Mouse (Mus musculus): Measurements from ENCODE around the gene Acot7.

DNA sequence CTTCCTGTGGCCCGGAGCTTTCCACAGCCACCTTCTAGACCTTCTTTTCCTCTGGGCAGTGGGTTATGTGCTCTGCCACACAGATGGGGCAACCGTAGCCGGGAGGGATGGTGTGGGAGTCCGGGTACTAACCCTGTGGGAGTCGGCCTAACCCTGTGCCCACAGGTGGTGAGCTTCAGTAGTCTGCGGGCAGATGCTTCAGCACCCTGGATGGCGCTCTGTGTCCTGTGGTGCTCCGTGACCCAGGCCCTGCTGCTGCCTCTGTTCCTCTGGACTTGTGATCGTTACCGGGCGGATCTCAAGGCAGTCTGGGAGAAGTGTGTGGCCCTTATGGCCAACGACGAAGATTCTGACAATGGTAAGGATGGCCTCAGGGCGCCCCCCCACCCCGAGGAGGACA lies 103.7 kb downstream of the Acot7 start:
- TF ChIP-seq USF1 (IDR thresholded peaks at IDR 0.05; ENCODE audit: low read depth): no peak
- peak; percentile 56 for TF ChIP-seq REST (IDR thresholded peaks at IDR 0.05; ENCODE audit: insufficient read depth, insufficient read length)
- no peak for TF ChIP-seq MYOG (IDR thresholded peaks at IDR 0.05; ENCODE audit: control insufficient read depth in 1 of 3, insufficient read depth in 1 of 3, insufficient read length in 2 of 3, low read depth in 2 of 3)
- no peak for TF ChIP-seq MYOD1 (IDR thresholded peaks at IDR 0.05; ENCODE audit: control insufficient read depth in 1 of 3, insufficient read length in 2 of 3, low read depth in 2 of 3)

Data from myocyte (in vitro differentiated cells).